Mouse (Mus musculus) intestine, postnatal 0 days (tissue): ENCODE results near the gene Il27ra. TPM values are rescaled to one million over a fixed set of nuclear protein-coding genes. Genes with fewer than 3 reads are reported as not detected.
A peak's percentile ranks its signal among the peaks of the same experiment; 100 is the strongest.

Source experiments
- ATAC-seq: fragments of 200-750 bp; cut with Nextera tagmentation; 2 replicates; pipeline ENCODE4 v1.8.0; 2017; ENCODE audit warnings: mild to moderate bottlenecking, moderate TSS enrichment, moderate library complexity
- H3K27ac ChIP-seq: fragments of 300-500 bp; sonication (generic); 2 replicates; pipeline ENCODE4 v1.5.1; 2014; ENCODE audit warnings: mild to moderate bottlenecking, low read depth, low read length, moderate library complexity
- H3K27me3 ChIP-seq: fragments of 300-500 bp; sonication (generic); replicated peaks from 2 replicates; pipeline ENCODE4 v1.6.1; 2014; ENCODE audit warnings: low read length, mixed read lengths; ENCODE audit not compliant: control insufficient read depth, insufficient read depth
- H3K36me3 ChIP-seq: fragments of 300-500 bp; sonication (generic); 2 replicates; pipeline ENCODE4 v1.6.1; 2014; ENCODE audit warnings: mild to moderate bottlenecking, moderate library complexity; ENCODE audit not compliant: control insufficient read depth, insufficient read depth
- H3K4me1 ChIP-seq: fragments of 300-500 bp; sonication (generic); replicated peaks from 2 replicates; pipeline ENCODE4 v1.6.1; 2014; ENCODE audit warnings: antibody characterized with exemption, low read length, mixed read lengths; ENCODE audit not compliant: control insufficient read depth, insufficient read depth
- H3K4me2 ChIP-seq: fragments of 300-500 bp; sonication (generic); replicated peaks from 2 replicates; pipeline ENCODE4 v1.6.1; 2014; ENCODE audit warnings: low read depth, mild to moderate bottlenecking, moderate library complexity
- H3K4me3 ChIP-seq: fragments of 300-500 bp; sonication (generic); 2 replicates; pipeline ENCODE4 v1.5.1; 2014; ENCODE audit warnings: low read depth, low read length
- H3K9ac ChIP-seq: fragments of 300-500 bp; sonication (generic); 2 replicates; pipeline ENCODE4 v1.6.1; 2014; ENCODE audit warnings: mild to moderate bottlenecking, low read depth, low read length
- H3K9me3 ChIP-seq: fragments of 300-500 bp; sonication (generic); 2 replicates; pipeline ENCODE4 v1.6.1; 2016; ENCODE audit warnings: mixed run types; ENCODE audit not compliant: control insufficient read depth
- CTCF ChIP-seq: sonication (generic); IDR thresholded peaks from 2 replicates; pipeline ENCODE4 v1.5.1; 2016; ENCODE audit warnings: low read depth, mild to moderate bottlenecking, control low read depth, antibody characterized with exemption, moderate library complexity
- WGBS: fragments of 180-500 bp; shearing (Covaris S2); extraction: QIAGEN DNeasy Blood & Tissue Kit; methylation state at CpG from one replicate; pipeline ENCODE4 v1.1.7; 2014; 5-methylcytosine and 5-hydroxymethylcytosine counted together
- polyA plus RNA-seq: library from polyadenylated mRNA; unstranded; fragments of >200 nt; fragmentation: Nextera tagmentation; extraction: Ambion mirVana; gene quantifications from 2 replicates; pipeline ENCODE4 v1.2.1, GENCODE M21; 2015

Gene Il27ra
- polyA plus RNA-seq, 1 experiment from 2014 or later: 0.29 TPM

GRCm38 (mm10) chr8:84063861-84064610 is 21.6 kb upstream of the Il27ra start:
- Histone ChIP-seq H3K4me1 (no peaks in the 10 kb centered on the region; the same call in none of the 2 replicates), H3K36me3 (no peaks in the 10 kb centered on the region), H3K27ac (no peak overlapping the region), H3K9me3 (no peaks in the 10 kb centered on the region), H3K9ac (no peak overlapping the region), H3K27me3 (no peaks in the 10 kb centered on the region), H3K4me2 (no peak overlapping the region), H3K4me3 (no peak overlapping the region)
- 55% methylated on average over 8 of the region's 8 CpGs for WGBS
- ATAC-seq: no peak
- TF ChIP-seq CTCF: no peak

GRCm38 (mm10) chr8:84060245-84060644 is 17.9 kb upstream of the Il27ra start:
- H3K27me3 ChIP-seq: no peaks in the 10 kb centered on the region
- no peaks in the 10 kb centered on the region for H3K9me3 ChIP-seq
- H3K4me3 ChIP-seq: no peak overlapping the region
- no peak for TF ChIP-seq CTCF
- ATAC-seq: no peak
- H3K27ac ChIP-seq: no peak overlapping the region
- WGBS: 85% methylated on average over 2 of the region's 2 CpGs
- no peaks in the 10 kb centered on the region for H3K4me1 ChIP-seq
- no peaks in the 10 kb centered on the region for H3K36me3 ChIP-seq
- no peak overlapping the region for H3K4me2 ChIP-seq
- H3K9ac ChIP-seq: no peak overlapping the region

GRCm38 (mm10) chr8:84059226-84059625 is 16.8 kb upstream of the Il27ra start:
- H3K27me3 ChIP-seq: no peaks in the 10 kb centered on the region
- no peak overlapping the region for H3K27ac ChIP-seq
- no peak overlapping the region for H3K4me3 ChIP-seq
- ATAC-seq: no peak
- no peak overlapping the region for H3K4me2 ChIP-seq
- TF ChIP-seq CTCF: peak; percentile 30
- no peaks in the 10 kb centered on the region for H3K9me3 ChIP-seq
- no peaks in the 10 kb centered on the region for H3K4me1 ChIP-seq
- H3K9ac ChIP-seq: no peak overlapping the region
- no peaks in the 10 kb centered on the region for H3K36me3 ChIP-seq
- whole genome bisulfite sequencing: 93% methylated on average over 2 of the region's 2 CpGs

GRCm38 (mm10) chr8:84057827-84058226 is 15.4 kb upstream of the Il27ra start:
- 89% methylated on average over 1 of the region's 1 CpGs for WGBS
- no peak overlapping the region for H3K4me3 ChIP-seq
- no peak for ATAC-seq
- H3K27ac ChIP-seq: no peak overlapping the region
- TF ChIP-seq CTCF: no peak
- H3K4me1 ChIP-seq: no peaks in the 10 kb centered on the region
- no peak overlapping the region for H3K4me2 ChIP-seq
- H3K9me3 ChIP-seq: no peaks in the 10 kb centered on the region
- no peak overlapping the region for H3K9ac ChIP-seq
- no peaks in the 10 kb centered on the region for H3K36me3 ChIP-seq
- H3K27me3 ChIP-seq: no peaks in the 10 kb centered on the region

DNA sequence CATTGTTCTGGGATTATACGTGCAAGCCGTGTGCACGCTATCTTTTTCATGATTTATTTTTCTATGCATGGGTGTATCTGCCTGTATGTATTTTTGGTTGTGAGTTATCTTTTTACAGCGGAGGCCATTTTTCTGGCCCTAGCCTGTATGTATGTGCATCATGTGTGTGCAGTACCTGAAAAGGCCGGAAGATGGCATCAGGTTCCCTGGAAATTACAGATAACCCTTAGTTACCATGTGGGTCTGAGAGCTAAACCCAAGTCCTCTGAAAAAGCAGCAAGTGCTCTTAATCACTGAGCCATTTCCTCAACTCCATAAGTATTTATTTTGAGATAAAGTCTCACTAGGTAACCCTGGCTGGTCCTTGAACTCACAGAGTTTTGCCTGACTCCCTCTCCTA is 10.8 kb upstream of the Il27ra start:
- H3K27me3 ChIP-seq: no peaks in the 10 kb centered on the region
- no peak for TF ChIP-seq CTCF
- no peaks in the 10 kb centered on the region for H3K36me3 ChIP-seq
- no peaks in the 10 kb centered on the region for H3K4me1 ChIP-seq
- H3K4me3 ChIP-seq: no peak overlapping the region
- no peak overlapping the region for H3K9ac ChIP-seq
- H3K9me3 ChIP-seq: no peaks in the 10 kb centered on the region
- no peak overlapping the region for H3K4me2 ChIP-seq
- no peak overlapping the region for H3K27ac ChIP-seq
- 95% methylated on average over 5 of the region's 5 CpGs for WGBS
- no peak for ATAC-seq

DNA sequence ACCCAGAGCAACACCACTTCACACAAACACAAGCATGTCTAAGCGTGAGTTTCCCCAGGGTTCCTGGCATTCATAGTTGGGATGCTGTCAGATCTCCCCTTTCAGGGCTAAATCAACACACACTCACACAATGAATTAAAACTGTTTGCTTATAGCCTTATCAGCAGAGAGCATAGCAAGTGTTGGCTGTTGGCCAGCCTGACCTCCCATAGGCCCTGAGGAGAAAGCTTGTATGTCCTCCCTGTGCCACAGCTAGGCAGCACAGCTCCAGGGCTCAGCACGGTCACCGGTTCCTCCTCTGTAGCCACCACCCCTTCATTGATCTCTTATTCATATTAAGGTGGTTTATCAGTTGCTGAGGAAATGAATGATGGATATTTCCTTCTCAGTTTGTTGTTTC is 10.4 kb upstream of the Il27ra start:
- no peak overlapping the region for H3K4me2 ChIP-seq
- ATAC-seq: 0 out of 2 replicates have a peak, but pooled peaks have one; percentile 19
- H3K27me3 ChIP-seq: no peaks in the 10 kb centered on the region
- H3K9ac ChIP-seq: no peak overlapping the region
- H3K36me3 ChIP-seq: no peaks in the 10 kb centered on the region
- no peaks in the 10 kb centered on the region for H3K4me1 ChIP-seq
- no peak for TF ChIP-seq CTCF
- no peak overlapping the region for H3K4me3 ChIP-seq
- 33% methylated on average over 3 of the region's 3 CpGs for WGBS
- no peak overlapping the region for H3K27ac ChIP-seq
- H3K9me3 ChIP-seq: no peaks in the 10 kb centered on the region
